Mouse (Mus musculus): ENCODE results near the gene Pnma1. TPM values are rescaled to one million over a fixed set of nuclear protein-coding genes. Genes with fewer than 3 reads are reported as not detected.

Gene Pnma1
- polyA plus RNA-seq (2015; fragmentation: Nextera tagmentation; extraction: Ambion mirVana): 3.5 and 3.8 TPM in 2 replicates

DNA sequence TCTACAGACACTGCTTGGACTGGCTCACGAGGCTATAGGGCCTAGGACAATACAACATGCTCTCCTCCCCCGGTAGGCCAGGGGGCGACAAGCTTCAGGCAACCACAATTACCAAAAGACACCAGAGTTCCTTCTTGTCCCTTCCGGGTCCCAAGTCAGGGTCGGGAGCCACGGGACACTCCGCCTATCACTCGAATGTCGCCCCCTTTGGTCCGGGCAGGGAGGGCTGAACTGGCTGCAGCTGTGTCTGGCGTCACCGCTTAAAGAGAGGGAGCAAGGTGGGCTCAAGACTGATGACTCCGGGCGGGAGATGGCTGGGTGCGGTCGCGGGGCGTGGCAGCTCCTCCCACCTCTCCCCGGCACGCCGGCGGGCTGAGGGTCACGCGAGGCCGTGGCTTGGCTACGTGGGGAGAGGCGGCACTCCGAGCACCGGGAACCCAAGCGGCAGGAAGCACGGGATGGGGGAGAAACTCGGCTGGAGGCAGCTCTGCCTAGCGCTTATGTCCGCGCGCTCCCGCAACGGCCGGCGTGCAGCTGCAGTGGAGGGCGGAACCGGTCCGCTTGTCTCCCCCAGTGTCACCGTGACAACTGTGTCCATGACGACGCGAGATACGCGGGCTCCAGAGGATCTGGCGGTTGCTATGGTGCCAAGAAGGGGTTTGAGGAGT, at the start of gene Pnma1:
Gene Pnma1, minus strand, starts transcription at position 536 of the 668 bp plus-strand sequence.
- ATAC-seq (ENCODE audit: low FRiP score): peak; percentile 94
- H3K27me3 ChIP-seq: no peaks in the 10 kb centered on the region
- H3K27ac ChIP-seq: peak within 1 kb of the TSS; percentile 85
- H3K9ac ChIP-seq: peak within 1 kb of the TSS; percentile 85
- peak within 1 kb of the TSS; percentile 87 for H3K4me2 ChIP-seq
- H3K36me3 ChIP-seq: peaks cover 22% of the 10 kb centered on the region
- WGBS: under 1% methylated on average over 48 of the region's 50 CpGs
- peaks cover 37% of the 10 kb centered on the region for H3K4me1 ChIP-seq (replicated peaks)
- H3K9me3 ChIP-seq: no peaks in the 10 kb centered on the region
- peak within 1 kb of the TSS; percentile 67 for H3K4me3 ChIP-seq

GRCm38 (mm10) chr12:84195195-84195594, 46.9 kb upstream of the Pnma1 start:
- ATAC-seq (ENCODE audit: low FRiP score): no peak
- Histone ChIP-seq H3K9me3 (no peaks in the 10 kb centered on the region), H3K4me1 (replicated peaks) (peaks cover 62% of the 10 kb centered on the region), H3K27ac (no peak overlapping the region), H3K27me3 (peaks cover 4% of the 10 kb centered on the region; the same call in 1 of the 2 replicates), H3K36me3 (no peaks in the 10 kb centered on the region), H3K4me3 (0 out of 2 replicates have a peak overlapping the region, but pooled peaks have one; percentile 81), H3K4me2 (peak overlapping the region; percentile 93; the same call in 1 of the 2 replicates), H3K9ac (0 out of 2 replicates have a peak overlapping the region, but pooled peaks have one; percentile 95)
- WGBS: 65% methylated on average over 6 of the region's 6 CpGs

- Histone ChIP-seq H3K4me1 (replicated peaks) (peaks cover 69% of the 10 kb centered on the region), H3K36me3 (no peaks in the 10 kb centered on the region), H3K4me3 (peak overlapping the region; percentile 81), H3K27ac (peak overlapping the region; percentile 97), H3K4me2 (peak overlapping the region; percentile 93), H3K9ac (peak overlapping the region; percentile 95), H3K9me3 (no peaks in the 10 kb centered on the region), H3K27me3 (peaks cover 4% of the 10 kb centered on the region; the same call in 1 of the 2 replicates)
- 8% methylated on average over 9 of the region's 13 CpGs for WGBS
- no peak for ATAC-seq (ENCODE audit: low FRiP score)
Observed at GRCm38 (mm10) chr12:84194400-84195109, 46.3 kb upstream of the Pnma1 start.

DNA sequence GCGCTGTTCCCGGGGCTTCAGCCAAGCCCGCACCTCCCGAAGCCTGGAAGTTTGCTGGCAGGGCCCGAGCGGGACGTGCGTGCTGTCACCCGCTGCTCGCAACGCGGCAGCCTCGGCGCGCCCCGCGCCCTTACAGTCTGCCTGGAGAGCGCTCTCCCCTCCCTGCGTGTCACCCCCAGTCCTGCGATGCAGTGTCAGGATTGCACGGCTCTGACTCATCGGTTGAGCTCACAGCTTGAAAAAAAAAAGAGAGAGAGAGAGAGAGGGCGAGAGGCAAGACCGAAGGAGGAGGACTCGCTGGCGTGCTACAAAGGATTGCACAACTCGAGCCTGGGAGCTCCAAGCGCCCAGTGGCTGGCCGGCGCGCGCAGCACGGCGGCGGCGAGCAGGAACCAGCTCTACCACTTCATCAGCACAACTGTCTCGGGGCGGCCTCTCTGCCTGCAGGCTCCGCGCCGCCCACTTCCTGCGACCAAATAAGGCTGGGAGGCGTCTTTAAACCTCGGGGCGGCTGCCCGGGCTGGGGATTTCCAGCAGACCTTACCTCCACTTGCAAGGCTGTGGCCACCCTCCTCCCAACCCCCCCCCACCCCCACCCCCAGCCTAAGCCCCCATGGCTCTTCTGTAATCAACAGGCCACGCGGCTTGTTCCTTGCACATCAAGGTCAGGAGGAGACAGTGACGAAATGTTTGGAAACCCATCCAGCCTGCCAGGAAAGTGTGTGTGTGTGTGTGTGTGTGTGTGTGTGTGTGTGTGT, 45.5 kb upstream of the Pnma1 start:
- peak; percentile 83 for ATAC-seq (ENCODE audit: low FRiP score)
- H3K36me3 ChIP-seq: no peaks in the 10 kb centered on the region
- WGBS: under 1% methylated on average over 49 of the region's 49 CpGs
- H3K9ac ChIP-seq: peak overlapping the region; percentile 95
- peak overlapping the region; percentile 93 for H3K4me2 ChIP-seq
- no peaks in the 10 kb centered on the region for H3K9me3 ChIP-seq
- H3K4me3 ChIP-seq: peak overlapping the region; percentile 81
- H3K27me3 ChIP-seq: peaks cover 3% of the 10 kb centered on the region; the same call in 1 of the 2 replicates
- H3K27ac ChIP-seq: peak overlapping the region; percentile 97
- peaks cover 76% of the 10 kb centered on the region for H3K4me1 ChIP-seq (replicated peaks)

DNA sequence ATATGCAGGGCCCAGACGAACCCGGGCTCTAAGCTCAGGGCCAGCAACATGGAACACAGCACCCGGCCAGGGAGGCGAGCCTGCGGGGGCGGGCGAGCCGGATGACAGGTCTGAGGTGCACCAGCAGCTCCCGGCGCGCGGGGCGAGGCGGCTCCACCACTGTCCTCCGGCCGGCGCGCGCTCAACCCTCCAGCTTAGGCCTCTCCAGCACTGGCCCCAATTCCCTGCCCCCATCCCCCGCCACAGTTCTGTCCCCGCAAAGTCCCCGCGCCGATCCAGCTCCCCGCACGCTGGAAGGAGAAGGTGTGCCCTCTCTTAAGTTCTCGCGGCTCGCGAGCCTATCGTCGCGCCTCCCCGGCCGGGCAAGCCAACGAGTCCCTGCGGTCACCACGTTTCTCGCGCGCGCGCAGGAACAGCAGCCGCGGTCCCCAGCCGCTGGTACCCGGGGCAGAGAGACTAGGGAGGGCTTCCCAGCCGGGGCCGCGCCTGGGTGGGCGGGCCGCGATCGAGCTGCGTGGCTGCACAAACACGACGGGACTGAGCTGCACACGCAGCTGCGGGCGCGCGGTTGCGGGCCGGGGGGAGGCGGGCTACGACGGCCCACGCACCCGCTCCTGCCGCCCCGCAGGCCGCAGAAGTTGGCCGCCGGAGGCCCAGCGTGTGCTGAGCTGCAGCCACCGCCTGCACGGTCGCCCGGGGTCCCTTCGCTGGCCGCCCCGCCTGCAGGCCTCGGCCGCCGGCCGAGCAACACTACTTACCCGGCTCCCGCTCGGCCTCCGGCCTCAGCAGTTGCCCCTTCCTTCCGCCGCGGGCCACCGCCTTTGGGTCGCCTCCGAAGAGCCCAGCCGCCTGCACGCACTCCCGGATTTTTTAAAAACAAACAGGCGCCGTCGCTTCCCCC, 44.7 kb upstream of the Pnma1 start:
- Histone ChIP-seq H3K9me3 (no peaks in the 10 kb centered on the region), H3K36me3 (no peaks in the 10 kb centered on the region), H3K27me3 (no peaks in the 10 kb centered on the region), H3K4me3 (peak overlapping the region; percentile 81), H3K9ac (peak overlapping the region; percentile 95), H3K4me1 (replicated peaks) (peaks cover 83% of the 10 kb centered on the region), H3K4me2 (peak overlapping the region; percentile 93), H3K27ac (peak overlapping the region; percentile 97)
- under 1% methylated on average over 91 of the region's 102 CpGs for WGBS
- ATAC-seq (ENCODE audit: low FRiP score): peak; percentile 71

DNA sequence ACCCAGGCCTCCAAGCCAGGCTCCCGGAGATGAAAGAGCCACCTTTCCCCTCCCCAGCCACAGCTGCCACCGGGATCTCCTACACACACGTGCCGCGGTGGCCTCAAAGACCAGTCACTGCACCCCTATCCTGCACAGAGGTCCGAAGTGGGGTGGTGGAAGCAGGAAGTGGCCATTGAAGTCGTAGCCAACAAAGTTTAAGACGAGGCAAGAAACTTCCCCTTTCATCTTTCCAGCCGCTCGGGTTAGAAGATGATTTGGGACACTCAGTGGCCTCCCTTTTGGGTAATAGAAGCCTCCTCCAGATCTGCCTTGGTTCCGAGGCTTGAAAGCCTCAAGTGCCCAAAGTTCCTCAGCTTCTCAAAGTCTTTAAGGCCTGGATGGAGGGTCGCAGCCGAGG, 44.0 kb upstream of the Pnma1 start:
- no peak for ATAC-seq (ENCODE audit: low FRiP score)
- Histone ChIP-seq H3K4me2 (peak overlapping the region; percentile 93), H3K9ac (peak overlapping the region; percentile 95), H3K4me3 (peak overlapping the region; percentile 81), H3K9me3 (no peaks in the 10 kb centered on the region), H3K4me1 (replicated peaks) (peaks cover 83% of the 10 kb centered on the region), H3K27ac (peak overlapping the region; percentile 97), H3K27me3 (no peaks in the 10 kb centered on the region), H3K36me3 (no peaks in the 10 kb centered on the region)
- WGBS: 3% methylated on average over 13 of the region's 13 CpGs

GRCm38 (mm10) chr12:84191770-84192169, 43.5 kb upstream of the Pnma1 start:
- WGBS: 14% methylated on average over 5 of the region's 5 CpGs
- Histone ChIP-seq H3K27ac (peak overlapping the region; percentile 97; the same call in 1 of the 2 replicates), H3K9ac (peak overlapping the region; percentile 95), H3K4me3 (peak overlapping the region; percentile 81), H3K36me3 (no peaks in the 10 kb centered on the region), H3K4me1 (replicated peaks) (peaks cover 85% of the 10 kb centered on the region), H3K4me2 (peak overlapping the region; percentile 93), H3K9me3 (no peaks in the 10 kb centered on the region), H3K27me3 (no peaks in the 10 kb centered on the region)
- no peak for ATAC-seq (ENCODE audit: low FRiP score)

- no peaks in the 10 kb centered on the region for H3K9me3 ChIP-seq
- no peak overlapping the region for H3K27ac ChIP-seq
- H3K36me3 ChIP-seq: no peaks in the 10 kb centered on the region
- peaks cover 82% of the 10 kb centered on the region for H3K4me1 ChIP-seq (replicated peaks)
- H3K4me3 ChIP-seq: peak overlapping the region; percentile 81; the same call in 1 of the 2 replicates
- no peaks in the 10 kb centered on the region for H3K27me3 ChIP-seq
- H3K4me2 ChIP-seq: peak overlapping the region; percentile 93
- H3K9ac ChIP-seq: peak overlapping the region; percentile 59
- 71% methylated on average over 7 of the region's 7 CpGs for WGBS
- ATAC-seq (ENCODE audit: low FRiP score): no peak
Observed at GRCm38 (mm10) chr12:84191190-84191589, 42.9 kb upstream of the Pnma1 start.

- Histone ChIP-seq H3K9me3 (no peaks in the 10 kb centered on the region), H3K4me3 (no peak overlapping the region; the same call in 1 of the 2 replicates), H3K27me3 (no peaks in the 10 kb centered on the region), H3K4me2 (peak overlapping the region; percentile 93), H3K4me1 (replicated peaks) (peaks cover 76% of the 10 kb centered on the region), H3K9ac (peak overlapping the region; percentile 59; the same call in 1 of the 2 replicates), H3K27ac (no peak overlapping the region), H3K36me3 (no peaks in the 10 kb centered on the region)
- no peak for ATAC-seq (ENCODE audit: low FRiP score)
- WGBS: 44% methylated on average over 15 of the region's 15 CpGs
Observed at GRCm38 (mm10) chr12:84190151-84190820, 42.0 kb upstream of the Pnma1 start.

DNA sequence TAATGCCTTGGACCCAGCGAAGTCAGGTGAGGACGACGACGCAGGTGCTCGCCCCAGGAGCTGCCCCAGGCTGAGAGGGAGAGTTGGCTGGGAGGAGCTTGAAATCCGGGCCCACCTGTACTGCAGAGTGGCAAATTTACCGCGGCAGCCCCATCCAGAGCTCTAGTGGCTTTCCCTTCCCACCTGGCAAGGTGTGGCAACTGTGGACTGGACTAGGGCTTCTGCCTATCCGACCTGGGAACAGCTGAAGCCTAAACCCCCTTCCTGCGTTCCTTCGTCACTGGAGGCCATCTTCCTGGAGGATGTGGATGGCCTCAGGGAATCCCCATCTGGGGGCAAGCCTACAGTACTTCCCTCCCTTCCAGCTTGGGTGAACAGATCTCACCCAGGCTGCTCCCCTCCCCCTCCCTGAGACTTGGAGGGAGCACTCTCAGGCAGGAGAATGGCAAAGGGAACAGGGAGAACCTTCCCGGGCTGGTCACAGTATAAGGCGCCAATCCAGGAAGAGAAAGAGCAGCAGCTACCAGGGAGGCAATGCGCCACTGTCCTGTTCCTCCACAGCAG, 40.7 kb upstream of the Pnma1 start:
- H3K4me2 ChIP-seq: no peak overlapping the region
- H3K9me3 ChIP-seq: no peaks in the 10 kb centered on the region
- H3K4me1 ChIP-seq (replicated peaks): peaks cover 69% of the 10 kb centered on the region
- 71% methylated on average over 14 of the region's 14 CpGs for WGBS
- no peak overlapping the region for H3K27ac ChIP-seq
- no peak overlapping the region for H3K4me3 ChIP-seq
- ATAC-seq (ENCODE audit: low FRiP score): no peak
- no peaks in the 10 kb centered on the region for H3K36me3 ChIP-seq
- peak overlapping the region; percentile 36; the same call in 1 of the 2 replicates for H3K9ac ChIP-seq
- no peaks in the 10 kb centered on the region for H3K27me3 ChIP-seq

Data from hindbrain, embryonic 13.5 days (tissue).